ENCODE assay signal across 27 mouse cellular contexts in genomic region chr10:23004768-23005167, GRCm38 (mm10).
DNase-seq lines count a peak whose midpoint lies in the region; ATAC-seq and TF ChIP-seq lines count a peak whose summit lies in the region.
"Had no signal": no experiment of that assay in that cellular context is flagged by ENCODE, and none has a peak within 500 bp of the region (broad histone marks: within the 10 kb centered on the region; RNA-seq: fewer than 3 reads in every experiment).

No protein-coding gene starts in this region.

- TF ChIP-seq POLR2A in brain, embryonic 14.5 days (IDR thresholded peaks at IDR 0.05; ENCODE audit: borderline replicate concordance, extremely low read depth, insufficient read depth, insufficient read length, poor library complexity, severe bottlenecking), result no peak

- H3K9me3 ChIP-seq in hindbrain, embryonic 16.5 days (ENCODE audit: control insufficient read depth, low read length), result no peaks in the 10 kb centered on the region
- H3K9me3 ChIP-seq in hindbrain, embryonic 13.5 days, result no peaks in the 10 kb centered on the region
- H3K9me3 ChIP-seq in midbrain, embryonic 15.5 days, result no peaks in the 10 kb centered on the region
- H3K9me3 ChIP-seq in midbrain, embryonic 10.5 days (replicated peaks), result no peaks in the 10 kb centered on the region
- H3K9me3 ChIP-seq: embryonic facial prominence, embryonic 12.5 days; embryonic facial prominence, embryonic 15.5 days; G1E; heart, embryonic 10.5 days; heart, embryonic 13.5 days; intestine, embryonic 15.5 days had no signal

- 84% methylated on average over 1 of the region's 1 CpGs for WGBS in hindbrain, embryonic 16.5 days
- 88% methylated on average over 1 of the region's 1 CpGs for WGBS in hindbrain, embryonic 13.5 days
- WGBS in midbrain, embryonic 15.5 days, result 78% methylated on average over 1 of the region's 1 CpGs
- 88% methylated on average over 1 of the region's 1 CpGs for WGBS in midbrain, embryonic 10.5 days

- no peak overlapping the region for H3K27ac ChIP-seq in hindbrain, embryonic 16.5 days (ENCODE audit: low read depth, low read length)
- H3K27ac ChIP-seq in hindbrain, embryonic 13.5 days, result no peak overlapping the region
- H3K27ac ChIP-seq in midbrain, embryonic 15.5 days, result no peak overlapping the region
- H3K27ac ChIP-seq in midbrain, embryonic 10.5 days (replicated peaks), result no peak overlapping the region
- H3K27ac ChIP-seq: embryonic facial prominence, embryonic 12.5 days; embryonic facial prominence, embryonic 15.5 days; heart, adult 2 months; heart, embryonic 10.5 days; hindbrain, embryonic 14.5 days; intestine, embryonic 15.5 days had no signal

- no peak overlapping the region for H3K4me2 ChIP-seq in hindbrain, embryonic 16.5 days (ENCODE audit: low read length)
- no peak overlapping the region for H3K4me2 ChIP-seq in hindbrain, embryonic 13.5 days
- no peak overlapping the region for H3K4me2 ChIP-seq in midbrain, embryonic 15.5 days
- H3K4me2 ChIP-seq: embryonic facial prominence, embryonic 12.5 days; embryonic facial prominence, embryonic 15.5 days; heart, embryonic 13.5 days; hindbrain, embryonic 14.5 days; intestine, embryonic 15.5 days had no signal

- H3K9ac ChIP-seq in hindbrain, embryonic 16.5 days (ENCODE audit: low read depth, low read length), result no peak overlapping the region
- no peak overlapping the region for H3K9ac ChIP-seq in hindbrain, embryonic 13.5 days
- H3K9ac ChIP-seq in midbrain, embryonic 15.5 days, result no peak overlapping the region
- H3K9ac ChIP-seq: embryonic facial prominence, embryonic 12.5 days; embryonic facial prominence, embryonic 15.5 days; heart, embryonic 13.5 days; hindbrain, embryonic 14.5 days; intestine, embryonic 15.5 days had no signal

- DNase-seq in midbrain, embryonic 10.5 days (ENCODE audit: low spot score), result no peak
- DNase-seq in brain, embryonic 14.5 days (ENCODE audit: low read depth), result peak; percentile 19
- DNase-seq in thymus, postnatal 25 days, result no peak
- DNase-seq: adrenal gland, postnatal 10 days; adrenal gland, postnatal 36 days; B cell, adult 2 months; cerebellum, adult 11 months; cerebellum, adult 2 months; cerebellum, adult 9-11 months; cerebellum, postnatal 25 days; gastrocnemius, postnatal 10 days; gastrocnemius, postnatal 36 days; heart, adult 2 months; heart, postnatal 14 days had no signal

- no peaks in the 10 kb centered on the region for H3K36me3 ChIP-seq in hindbrain, embryonic 16.5 days (ENCODE audit: control insufficient read depth, insufficient read depth, low read length)
- H3K36me3 ChIP-seq in hindbrain, embryonic 13.5 days, result no peaks in the 10 kb centered on the region
- no peaks in the 10 kb centered on the region for H3K36me3 ChIP-seq in midbrain, embryonic 15.5 days (replicated peaks)
- no peaks in the 10 kb centered on the region for H3K36me3 ChIP-seq in midbrain, embryonic 10.5 days
- H3K36me3 ChIP-seq: embryonic facial prominence, embryonic 12.5 days; embryonic facial prominence, embryonic 15.5 days; G1E; heart, embryonic 10.5 days; heart, embryonic 13.5 days; intestine, embryonic 15.5 days had no signal

- peak; percentile 63; the same call in 1 of the 2 replicates for ATAC-seq in hindbrain, embryonic 16.5 days
- no peak for ATAC-seq in hindbrain, embryonic 13.5 days (ENCODE audit: low FRiP score)
- 0 out of 2 replicates have a peak, but pooled peaks have one; percentile 65 for ATAC-seq in midbrain, embryonic 15.5 days (replicated peaks)
- ATAC-seq: forebrain, embryonic 14.5 days; intestine, embryonic 15.5 days; Patski had no signal

- H3K27me3 ChIP-seq in hindbrain, embryonic 16.5 days (replicated peaks; ENCODE audit: control insufficient read depth, insufficient read depth, low read length), result no peaks in the 10 kb centered on the region
- no peaks in the 10 kb centered on the region for H3K27me3 ChIP-seq in hindbrain, embryonic 13.5 days
- H3K27me3 ChIP-seq in midbrain, embryonic 15.5 days (replicated peaks), result no peaks in the 10 kb centered on the region
- no peaks in the 10 kb centered on the region for H3K27me3 ChIP-seq in midbrain, embryonic 10.5 days (ENCODE audit: low read depth, poor library complexity, severe bottlenecking)
- H3K27me3 ChIP-seq: CH12.LX; embryonic facial prominence, embryonic 12.5 days; embryonic facial prominence, embryonic 15.5 days; heart, embryonic 13.5 days; intestine, embryonic 15.5 days had no signal

- no peak overlapping the region for H3K4me3 ChIP-seq in hindbrain, embryonic 16.5 days (ENCODE audit: low read length)
- H3K4me3 ChIP-seq in hindbrain, embryonic 13.5 days, result no peak overlapping the region
- H3K4me3 ChIP-seq in midbrain, embryonic 15.5 days, result no peak overlapping the region
- H3K4me3 ChIP-seq in midbrain, embryonic 10.5 days, result no peak overlapping the region
- H3K4me3 ChIP-seq: embryonic facial prominence, embryonic 12.5 days; embryonic facial prominence, embryonic 15.5 days; heart, adult 2 months; heart, embryonic 10.5 days; heart, embryonic 13.5 days; intestine, embryonic 15.5 days had no signal

- H3K4me1 ChIP-seq in hindbrain, embryonic 16.5 days (ENCODE audit: control insufficient read depth, insufficient read depth, low read depth, low read length), result no peaks in the 10 kb centered on the region
- no peaks in the 10 kb centered on the region for H3K4me1 ChIP-seq in hindbrain, embryonic 13.5 days (replicated peaks)
- no peaks in the 10 kb centered on the region for H3K4me1 ChIP-seq in midbrain, embryonic 15.5 days
- H3K4me1 ChIP-seq in midbrain, embryonic 10.5 days, result no peaks in the 10 kb centered on the region
- H3K4me1 ChIP-seq: embryonic facial prominence, embryonic 12.5 days; embryonic facial prominence, embryonic 15.5 days; heart, embryonic 10.5 days; heart, embryonic 13.5 days; intestine, embryonic 15.5 days had no signal

- no peak for TF ChIP-seq CTCF in brain, embryonic 14.5 days (IDR thresholded peaks at IDR 0.05; ENCODE audit: borderline replicate concordance, extremely low read depth, insufficient read depth, insufficient read length)
